Mouse (Mus musculus): ENCODE results near the gene Acot1.

DNA sequence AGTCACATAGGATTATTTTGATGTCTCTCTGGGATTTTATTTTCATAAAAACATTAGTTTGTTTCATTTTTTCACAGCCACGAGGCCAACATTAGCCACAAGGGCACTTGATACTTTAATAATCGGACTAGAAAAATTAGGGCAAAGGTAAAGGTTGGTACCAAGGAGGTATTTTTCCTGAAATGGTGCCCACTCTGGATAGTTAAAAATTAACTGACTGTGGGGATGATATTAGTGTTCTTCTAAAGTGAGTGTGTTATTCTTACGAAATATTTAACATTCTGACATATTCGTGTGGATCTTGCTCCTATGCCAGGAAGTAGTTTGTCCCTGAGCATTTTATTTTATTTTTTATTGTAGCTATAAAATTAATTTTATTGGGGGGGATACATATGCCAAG, 27.7 kb upstream of the Acot1 start:
- no peak for TF ChIP-seq POLR2A (IDR thresholded peaks at IDR 0.05; ENCODE audit: low read depth, low read length)
- TF ChIP-seq CTCF (IDR thresholded peaks at IDR 0.05; ENCODE audit: extremely low read depth, insufficient read length, insufficient replicate concordance, low read depth, low read length) = no peak
